12 mouse cellular contexts compared by ENCODE assay signal in the genomic region with DNA sequence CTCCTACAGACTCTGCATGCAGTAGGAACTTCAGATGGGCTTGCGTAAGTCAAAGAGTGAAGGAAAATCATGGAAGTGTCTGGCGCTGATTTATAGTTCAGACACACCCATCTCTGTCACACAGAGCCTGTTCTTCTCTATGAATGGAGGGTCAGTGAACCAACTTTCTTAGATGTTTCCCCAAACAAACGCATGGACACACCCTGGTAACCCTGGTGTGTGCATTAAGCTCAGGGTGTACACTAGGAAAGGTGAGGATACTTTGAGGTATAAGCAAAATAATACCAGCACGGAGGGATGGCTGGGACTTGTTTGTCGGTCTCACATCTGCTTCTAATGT. TPM values are rescaled to one million over a fixed set of nuclear protein-coding genes. Genes with fewer than 3 reads are reported as not detected.
DNase-seq lines count a peak whose midpoint lies in the region; ATAC-seq and TF ChIP-seq lines count a peak whose summit lies in the region.
"Had no signal": no experiment of that assay in that cellular context is flagged by ENCODE, and none has a peak within 500 bp of the region (broad histone marks: within the 10 kb centered on the region; RNA-seq: fewer than 3 reads in every experiment).

No protein-coding gene starts in this region.

- H3K4me1 ChIP-seq in heart, embryonic 15.5 days (replicated peaks) = peaks cover 37% of the 10 kb centered on the region
- H3K4me1 ChIP-seq in cortical plate, adult 2 months (ENCODE audit: control insufficient read depth, insufficient read depth, low read length) = peaks cover 39% of the 10 kb centered on the region
- H3K4me1 ChIP-seq in embryonic facial prominence, embryonic 14.5 days (ENCODE audit: control insufficient read depth, insufficient read depth, low read length) = peaks cover 33% of the 10 kb centered on the region
- H3K4me1 ChIP-seq in limb, embryonic 14.5 days (ENCODE audit: control insufficient read depth, insufficient read depth, low read length) = peaks cover 21% of the 10 kb centered on the region
- no peaks in the 10 kb centered on the region; the same call in 1 of the 2 replicates for H3K4me1 ChIP-seq in kidney, embryonic 14.5 days (ENCODE audit: control insufficient read depth, insufficient read depth, low read length)

- TF ChIP-seq POLR2A in cortical plate, adult 2 months (IDR thresholded peaks at IDR 0.05; ENCODE audit: extremely low read depth, insufficient read depth, low read length) = no peak
- no peak for TF ChIP-seq POLR2A in limb, embryonic 14.5 days (IDR thresholded peaks at IDR 0.05; ENCODE audit: borderline replicate concordance, extremely low read depth, insufficient read depth, insufficient read length)

- no peak for DNase-seq in heart, adult 18-20 months
- no peak for DNase-seq in embryonic facial prominence, embryonic 14.5 days (ENCODE audit: low spot score)
- DNase-seq in limb, embryonic 14.5 days (ENCODE audit: low spot score) = no peak
- no peak for DNase-seq in adrenal gland, postnatal 36 days
- DNase-seq: kidney, postnatal 4 days; lung, adult 2 months; thymus, adult 18-20 months had no signal

- no peak overlapping the region for H3K9ac ChIP-seq in heart, embryonic 15.5 days
- H3K9ac ChIP-seq in embryonic facial prominence, embryonic 14.5 days (ENCODE audit: low read depth, low read length) = no peak overlapping the region
- H3K9ac ChIP-seq in limb, embryonic 14.5 days (ENCODE audit: low read depth, low read length, severe bottlenecking) = 0 out of 2 replicates have a peak overlapping the region, but pooled peaks have one; percentile 0
- no peak overlapping the region for H3K9ac ChIP-seq in kidney, embryonic 14.5 days (ENCODE audit: low read depth, low read length)

- peak overlapping the region; percentile 39; the same call in 1 of the 2 replicates for H3K4me2 ChIP-seq in heart, embryonic 15.5 days
- peak overlapping the region; percentile 42 for H3K4me2 ChIP-seq in embryonic facial prominence, embryonic 14.5 days (ENCODE audit: low read depth, low read length)
- peak overlapping the region; percentile 16; the same call in 1 of the 2 replicates for H3K4me2 ChIP-seq in limb, embryonic 14.5 days (replicated peaks; ENCODE audit: low read depth, low read length, severe bottlenecking)
- no peak overlapping the region for H3K4me2 ChIP-seq in kidney, embryonic 14.5 days (replicated peaks; ENCODE audit: low read depth, low read length)

- no peaks in the 10 kb centered on the region for H3K27me3 ChIP-seq in heart, embryonic 15.5 days
- H3K27me3 ChIP-seq in embryonic facial prominence, embryonic 14.5 days (replicated peaks; ENCODE audit: control insufficient read depth, insufficient read depth, low read length) = no peaks in the 10 kb centered on the region
- no peaks in the 10 kb centered on the region for H3K27me3 ChIP-seq in limb, embryonic 14.5 days (ENCODE audit: control insufficient read depth, insufficient read depth, low read length)
- H3K27me3 ChIP-seq in kidney, embryonic 14.5 days (ENCODE audit: control insufficient read depth, insufficient read depth, low read length) = no peaks in the 10 kb centered on the region

- H3K9me3 ChIP-seq in heart, embryonic 15.5 days (replicated peaks) = no peaks in the 10 kb centered on the region
- no peaks in the 10 kb centered on the region for H3K9me3 ChIP-seq in embryonic facial prominence, embryonic 14.5 days (ENCODE audit: control insufficient read depth, low read length)
- no peaks in the 10 kb centered on the region for H3K9me3 ChIP-seq in limb, embryonic 14.5 days (ENCODE audit: control insufficient read depth, low read length)
- H3K9me3 ChIP-seq in kidney, embryonic 14.5 days (ENCODE audit: control insufficient read depth, low read length) = no peaks in the 10 kb centered on the region
- H3K9me3 ChIP-seq: midbrain, embryonic 10.5 days had no signal

- WGBS in heart, embryonic 15.5 days = 75% methylated on average over 5 of the region's 5 CpGs
- WGBS in embryonic facial prominence, embryonic 14.5 days = 33% methylated on average over 5 of the region's 5 CpGs
- WGBS in limb, embryonic 14.5 days = 36% methylated on average over 5 of the region's 5 CpGs
- WGBS in kidney, embryonic 14.5 days = 76% methylated on average over 5 of the region's 5 CpGs

- TF ChIP-seq CTCF in cortical plate, adult 2 months (IDR thresholded peaks at IDR 0.05; ENCODE audit: extremely low read depth, insufficient read depth, low read length) = no peak

- H3K36me3 ChIP-seq in heart, embryonic 15.5 days = no peaks in the 10 kb centered on the region
- H3K36me3 ChIP-seq in embryonic facial prominence, embryonic 14.5 days (ENCODE audit: control insufficient read depth, insufficient read depth, low read length) = no peaks in the 10 kb centered on the region
- H3K36me3 ChIP-seq in limb, embryonic 14.5 days (ENCODE audit: control insufficient read depth, insufficient read depth, low read length) = no peaks in the 10 kb centered on the region
- no peaks in the 10 kb centered on the region for H3K36me3 ChIP-seq in kidney, embryonic 14.5 days (ENCODE audit: control insufficient read depth, insufficient read depth, low read length)
- H3K36me3 ChIP-seq: midbrain, embryonic 10.5 days had no signal

- H3K27ac ChIP-seq in heart, embryonic 15.5 days = peak overlapping the region; percentile 35
- peak overlapping the region; percentile 39; the same call in 1 of the 2 replicates for H3K27ac ChIP-seq in cortical plate, adult 2 months (ENCODE audit: insufficient read depth, low read length)
- H3K27ac ChIP-seq in embryonic facial prominence, embryonic 14.5 days (replicated peaks; ENCODE audit: low read depth, low read length) = peak overlapping the region; percentile 22
- no peak overlapping the region for H3K27ac ChIP-seq in limb, embryonic 14.5 days (replicated peaks; ENCODE audit: low read depth, low read length)
- no peak overlapping the region for H3K27ac ChIP-seq in kidney, embryonic 14.5 days (ENCODE audit: low read depth, low read length)
- H3K27ac ChIP-seq: midbrain, embryonic 10.5 days had no signal

- no peak; the same call in 1 of the 2 replicates for ATAC-seq in heart, embryonic 15.5 days (replicated peaks; ENCODE audit: insufficient number of reproducible peaks, insufficient read depth, low FRiP score, low read depth)
- peak; percentile 1; the same call in 1 of the 2 replicates for ATAC-seq in embryonic facial prominence, embryonic 14.5 days (ENCODE audit: low read depth)
- ATAC-seq in limb, embryonic 14.5 days (ENCODE audit: low FRiP score, low read depth) = no peak
- ATAC-seq in kidney, embryonic 14.5 days (ENCODE audit: low FRiP score, low TSS enrichment) = no peak
- ATAC-seq: activated CD4-positive, CD25-positive, alpha-beta regulatory T cell, adult 4 months had no signal

- no peak overlapping the region for H3K4me3 ChIP-seq in heart, embryonic 15.5 days
- no peak overlapping the region for H3K4me3 ChIP-seq in cortical plate, adult 2 months (ENCODE audit: insufficient read depth, low read length)
- H3K4me3 ChIP-seq in embryonic facial prominence, embryonic 14.5 days (ENCODE audit: low read depth, low read length) = no peak overlapping the region
- H3K4me3 ChIP-seq in limb, embryonic 14.5 days (replicated peaks; ENCODE audit: low read length) = no peak overlapping the region
- H3K4me3 ChIP-seq in kidney, embryonic 14.5 days (ENCODE audit: low read length) = no peak overlapping the region
- H3K4me3 ChIP-seq: midbrain, embryonic 10.5 days had no signal

RNA-seq across cellular contexts. Expression of a gene that starts 19.8 kb away (rescaled TPM):
- polyA plus RNA-seq in heart, embryonic 15.5 days (2015; fragmentation: Nextera tagmentation; extraction: Ambion mirVana) = 10.2 and 10.8 TPM in 2 replicates
- 100 to 1,000 TPM; 200 to 202 TPM for total RNA-seq in heart, adult 18-20 months (2021)
- polyA plus RNA-seq in cortical plate, adult 2 months (2012; rRNA removed) = 225 and 231 TPM in 2 replicates
- polyA plus RNA-seq in embryonic facial prominence, embryonic 14.5 days (2014; fragmentation: Nextera tagmentation; extraction: Ambion mirVana) = 15.5 and 18.0 TPM in 2 replicates
- polyA plus RNA-seq in limb, embryonic 14.5 days (2012; rRNA removed) = 19.4 and 22.4 TPM in 2 replicates
- 11.3 and 12.3 TPM in 2 replicates for polyA plus RNA-seq in limb, embryonic 14.5 days (2014; fragmentation: Nextera tagmentation; extraction: Ambion mirVana)
- 6.1 and 10.3 TPM in 2 replicates for polyA plus RNA-seq in kidney, embryonic 14.5 days (2014; fragmentation: Nextera tagmentation; extraction: Ambion mirVana)
- total RNA-seq in adrenal gland, postnatal 36 days (2021) = 10 to 100 TPM; 43.8 to 56.4 TPM

Comparison
In these comparisons a context has a peak if more than half of its experiments do, and no peak if none do; other contexts are left out.
1. H3K27ac ChIP-seq: peak in heart, embryonic 15.5 days (single experiment), cortical plate, adult 2 months (single experiment) and embryonic facial prominence, embryonic 14.5 days (single experiment); none in limb, embryonic 14.5 days (single experiment) and kidney, embryonic 14.5 days (single experiment).